Mouse (Mus musculus) small intestine, adult 2 months (tissue): ENCODE measurements around the gene Gm20388.

Experiments used
- CTCF ChIP-seq: fragments of 200-500 bp; IDR thresholded peaks from 2 replicates; pipeline ENCODE4 v1.5.1; 2012; ENCODE audit warnings: low read depth, mild to moderate bottlenecking, control low read depth, inconsistent platforms, low read length, moderate library complexity, mixed read lengths; ENCODE audit not compliant: insufficient replicate concordance, insufficient read length; ENCODE audit errors: extremely low read depth
- POLR2A ChIP-seq: fragments of 200-500 bp; IDR thresholded peaks from 2 replicates; pipeline ENCODE4 v1.6.1; 2012; ENCODE audit warnings: low read depth, mild to moderate bottlenecking, control low read depth, inconsistent platforms, low read length, moderate library complexity

GRCm38 (mm10) chr8:123038351-123038750, 3127.7 kb downstream of the Gm20388 start:
- no peak for TF ChIP-seq CTCF
- TF ChIP-seq POLR2A: no peak
